Mouse (Mus musculus): ENCODE measurements at regions not wholly inside any gene's neighbourhood (a gene's known extent, or its start where the extent isn't known, plus 50 kb on each side); places are given as distances from the start of the nearest gene placed in this dataset.
A peak's percentile ranks its signal among the peaks of the same experiment; 100 is the strongest.

- DNase-seq = peak; percentile 74 to 80
Observed at GRCm38 (mm10) chr1:95762244-95762643, 94.9 kb upstream of the St8sia4 start.

- no peak for DNase-seq
Observed at GRCm38 (mm10) chr1:95754071-95754915, 86.9 kb upstream of the St8sia4 start.

GRCm38 (mm10) chr1:95753517-95753916, 86.1 kb upstream of the St8sia4 start:
- DNase-seq = no peak

- DNase-seq = no peak
Observed at GRCm38 (mm10) chr1:95748940-95749339, 81.6 kb upstream of the St8sia4 start.

- DNase-seq = no peak
Observed at GRCm38 (mm10) chr1:95747287-95747686, 79.9 kb upstream of the St8sia4 start.

GRCm38 (mm10) chr1:95744446-95744845, 77.1 kb upstream of the St8sia4 start:
- DNase-seq = no peak

GRCm38 (mm10) chr1:95743334-95743733, 76.0 kb upstream of the St8sia4 start:
- DNase-seq = no peak

- no peak for DNase-seq
Observed at GRCm38 (mm10) chr1:95719449-95719848, 52.1 kb upstream of the St8sia4 start.

- no peak for DNase-seq
Observed at GRCm38 (mm10) chr1:95718794-95719193, 51.4 kb upstream of the St8sia4 start.
